Mouse (Mus musculus): ENCODE measurements around the gene Epp13.

DNA sequence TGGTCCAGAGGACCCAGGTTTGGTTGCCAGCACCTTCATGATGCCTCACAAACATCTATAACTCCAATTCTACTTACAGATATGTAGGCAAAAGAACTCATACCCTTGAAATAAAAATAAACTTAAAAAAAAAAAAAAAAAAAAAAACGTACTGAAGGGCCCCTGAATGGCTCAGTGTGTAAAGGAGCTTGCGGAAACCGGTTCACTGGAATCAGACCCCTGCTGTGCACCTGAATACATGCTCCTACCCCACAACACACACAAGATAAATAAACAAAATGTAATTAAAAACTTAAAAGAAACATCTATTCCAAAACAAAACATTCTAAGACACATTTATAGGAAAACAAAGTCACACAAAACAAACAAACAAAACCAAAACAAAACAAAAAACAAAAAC is 32.4 kb upstream of the Epp13 start:
- TF ChIP-seq CTCF (IDR thresholded peaks at IDR 0.05; ENCODE audit: borderline replicate concordance, extremely low read depth, insufficient read depth, insufficient read length), result no peak
- no peak for TF ChIP-seq POLR2A (IDR thresholded peaks at IDR 0.05; ENCODE audit: borderline replicate concordance, extremely low read depth, insufficient read depth, insufficient read length, poor library complexity, severe bottlenecking)

All from brain, embryonic 14.5 days (tissue).